Mouse (Mus musculus): Measurements from ENCODE around the gene Gm10518.

The Gm10518 gene

DNA sequence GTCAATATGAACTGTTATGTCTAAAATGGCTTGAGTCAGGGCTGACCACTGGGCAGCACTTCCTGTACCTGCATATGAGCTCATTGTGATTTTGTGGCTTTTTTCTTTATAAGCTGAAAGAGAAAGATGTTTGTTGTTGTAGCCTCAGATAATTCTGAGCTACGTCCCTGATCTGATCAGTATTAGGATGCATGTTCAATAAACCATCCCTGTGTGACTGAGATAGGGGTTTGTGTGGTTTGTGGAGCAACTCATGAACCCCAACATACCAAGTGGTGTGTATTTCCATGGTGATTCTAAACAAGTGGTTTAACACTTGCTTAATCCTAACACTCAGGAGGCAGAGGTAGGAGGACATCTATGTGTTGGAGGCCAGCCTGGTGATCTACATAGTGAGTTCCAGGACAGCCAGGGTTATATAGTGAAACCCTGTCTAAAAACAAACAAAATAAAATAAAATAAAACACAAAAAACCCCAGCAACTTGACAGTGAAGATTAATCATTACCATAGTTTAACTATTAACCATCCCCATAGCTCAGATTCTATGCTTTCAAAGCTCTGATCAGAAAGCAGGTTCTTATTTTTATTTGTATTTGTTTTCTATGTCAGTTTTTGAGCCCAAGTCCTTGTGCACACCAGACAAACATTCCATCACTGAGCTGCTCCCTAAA, 32.7 kb downstream of the Gm10518 start:
- DNase-seq: no peak

DNA sequence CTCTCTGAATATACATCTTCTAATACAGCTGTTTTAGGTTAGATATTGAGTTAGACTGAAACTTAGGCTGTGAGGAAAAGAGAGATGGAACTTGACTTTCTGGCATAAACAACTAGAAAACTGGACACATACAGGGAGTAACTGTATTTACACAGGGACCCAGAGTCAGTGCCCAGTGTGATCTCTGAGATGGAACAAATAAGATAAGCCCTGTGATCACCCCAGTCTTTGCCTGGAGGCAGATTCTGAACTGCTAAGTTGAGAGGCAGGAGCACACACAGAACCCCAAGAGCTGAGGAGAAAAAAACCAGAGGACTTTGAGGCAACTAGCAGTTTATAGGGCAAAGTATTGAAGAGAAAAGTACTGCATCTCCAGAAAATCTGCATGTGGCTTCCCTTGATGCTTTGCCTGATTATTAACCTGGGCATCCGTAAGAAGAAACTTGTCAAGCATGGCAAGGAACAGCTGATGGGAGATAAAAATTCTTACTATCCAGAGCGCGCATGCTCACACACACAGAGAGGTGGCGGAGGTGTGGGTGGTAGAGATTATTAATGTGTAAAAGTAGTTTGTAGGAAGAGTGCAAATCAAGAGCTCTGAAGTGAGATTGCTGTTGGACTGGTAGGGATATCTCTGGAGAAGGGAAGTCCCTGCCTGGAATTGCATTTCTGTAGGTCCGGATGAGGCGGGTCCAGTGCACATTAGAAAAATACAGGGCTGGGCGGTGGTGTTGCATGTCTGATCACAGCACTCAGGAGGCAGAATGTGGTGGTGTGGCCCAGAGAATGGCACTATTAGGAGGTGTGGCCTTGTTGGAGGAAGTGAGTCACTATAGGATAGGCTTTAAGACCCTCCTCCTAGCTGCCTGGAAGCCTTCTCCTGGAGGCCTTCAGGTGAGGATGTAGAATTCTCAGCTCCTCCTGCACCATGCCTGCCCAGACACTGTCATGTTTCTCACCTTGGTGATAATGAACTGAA, 33.5 kb downstream of the Gm10518 start:
- no peak for DNase-seq

DNA sequence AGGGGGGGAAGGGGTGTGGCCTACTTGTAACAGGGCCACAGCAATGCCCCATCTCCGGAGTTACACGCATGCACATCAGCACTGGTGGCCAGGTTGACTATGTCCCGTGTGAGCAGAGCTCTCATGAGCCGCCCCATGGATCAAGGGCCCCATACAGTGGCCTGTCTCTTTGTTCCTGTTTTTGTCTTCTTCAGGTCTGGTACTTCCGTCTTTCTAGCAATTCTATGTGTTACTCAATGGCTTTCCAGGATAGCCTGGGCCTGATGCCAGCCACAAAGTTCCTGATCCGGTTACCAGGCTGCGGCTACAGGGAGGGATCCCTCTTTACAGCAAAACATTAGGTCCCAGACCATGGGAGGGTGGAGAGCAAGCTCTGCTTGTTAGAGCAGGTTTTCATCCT, 39.4 kb downstream of the Gm10518 start:
- DNase-seq: peak in 1 of 2 experiments; percentile 26

DNA sequence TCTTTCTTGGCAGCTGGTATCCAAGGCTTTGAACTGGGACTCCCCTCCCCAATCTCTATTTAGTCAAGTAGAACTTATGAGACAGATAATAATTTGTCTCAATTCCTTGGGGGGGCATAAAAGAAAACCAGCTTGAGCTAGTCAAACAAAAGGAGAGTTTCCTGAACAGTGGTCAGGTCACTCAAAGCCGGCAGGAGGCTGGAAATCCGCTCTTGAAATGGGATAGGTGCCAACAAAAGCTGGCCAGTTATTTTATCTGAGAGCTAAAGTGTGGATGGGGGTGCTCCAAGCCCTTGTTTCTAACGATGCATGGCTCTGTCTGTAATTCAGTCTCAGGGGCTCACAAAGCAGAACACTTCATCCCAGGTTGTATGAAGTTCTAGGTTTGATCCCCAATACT, 40.8 kb downstream of the Gm10518 start:
- no peak for DNase-seq

DNA sequence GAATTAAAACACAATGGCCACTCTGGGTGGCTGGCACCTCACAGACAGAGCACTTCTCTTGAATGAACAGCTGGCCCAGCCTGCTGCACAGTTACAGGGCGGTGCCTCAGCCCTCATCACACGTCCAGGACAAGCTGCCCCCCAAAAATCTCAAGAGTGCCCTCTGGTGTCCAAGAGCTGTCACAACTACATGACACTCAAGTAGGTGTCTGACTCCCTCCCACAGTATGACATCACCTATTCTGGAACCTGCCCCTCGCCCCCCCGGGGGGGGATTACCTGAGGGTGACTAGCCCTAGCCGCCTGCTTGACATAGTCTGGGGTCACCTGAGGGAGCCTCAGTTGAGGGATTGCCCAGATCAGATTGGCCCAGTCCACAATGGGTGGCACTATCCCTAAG, 41.7 kb downstream of the Gm10518 start:
- peak; percentile 74 to 79 for DNase-seq

DNA sequence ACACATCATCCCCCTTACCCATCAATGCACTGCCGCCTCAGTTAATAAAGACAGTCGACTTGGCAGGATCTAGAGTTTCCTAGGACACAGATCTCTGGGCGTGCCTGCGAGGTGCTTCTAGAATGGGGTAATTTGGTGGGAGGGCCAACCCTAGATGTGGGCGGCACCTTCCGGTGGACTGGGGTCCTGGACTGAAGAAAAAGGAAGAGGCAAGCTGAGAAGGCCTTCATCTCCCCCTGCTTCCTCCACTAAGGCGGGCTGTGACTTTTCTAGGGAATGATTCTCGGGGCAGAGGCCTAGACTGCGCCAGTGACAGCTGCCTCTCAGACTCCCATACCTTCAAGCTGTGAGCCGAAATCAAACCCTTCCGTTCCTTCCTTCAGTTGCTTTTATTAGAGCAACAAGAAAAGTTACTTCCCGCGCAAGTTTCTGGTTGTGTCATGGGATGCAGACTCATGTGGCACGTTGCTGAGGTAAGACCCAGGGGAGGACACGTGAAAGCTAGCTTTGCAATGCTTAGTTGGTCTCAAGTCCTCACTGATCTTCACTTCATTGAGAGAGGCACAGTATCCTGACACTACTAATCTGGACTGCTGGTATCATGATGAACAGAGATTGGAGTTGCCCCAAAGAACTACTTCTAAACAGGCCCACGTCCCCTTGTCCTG, 42.8 kb downstream of the Gm10518 start:
- DNase-seq: no peak

DNA sequence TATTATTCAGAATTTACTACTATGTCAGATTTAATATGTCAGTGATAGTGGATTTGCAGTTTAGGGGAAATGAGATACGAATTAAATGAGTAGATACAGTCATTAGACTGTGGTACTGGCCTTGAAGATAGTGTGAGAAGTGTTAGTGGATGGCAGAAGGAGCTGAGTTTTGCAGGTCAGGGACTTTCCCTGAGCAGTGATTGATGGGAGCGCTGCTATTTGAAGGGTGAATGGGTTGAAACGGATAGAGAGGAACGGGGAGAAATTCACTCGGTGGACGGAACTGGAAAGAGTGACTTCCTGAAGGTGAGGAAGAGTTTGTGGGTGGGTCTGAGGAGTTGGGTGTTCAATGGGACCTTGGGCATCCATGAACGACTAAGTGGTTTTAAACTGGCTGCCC, 44.0 kb downstream of the Gm10518 start:
- no peak for DNase-seq

DNA sequence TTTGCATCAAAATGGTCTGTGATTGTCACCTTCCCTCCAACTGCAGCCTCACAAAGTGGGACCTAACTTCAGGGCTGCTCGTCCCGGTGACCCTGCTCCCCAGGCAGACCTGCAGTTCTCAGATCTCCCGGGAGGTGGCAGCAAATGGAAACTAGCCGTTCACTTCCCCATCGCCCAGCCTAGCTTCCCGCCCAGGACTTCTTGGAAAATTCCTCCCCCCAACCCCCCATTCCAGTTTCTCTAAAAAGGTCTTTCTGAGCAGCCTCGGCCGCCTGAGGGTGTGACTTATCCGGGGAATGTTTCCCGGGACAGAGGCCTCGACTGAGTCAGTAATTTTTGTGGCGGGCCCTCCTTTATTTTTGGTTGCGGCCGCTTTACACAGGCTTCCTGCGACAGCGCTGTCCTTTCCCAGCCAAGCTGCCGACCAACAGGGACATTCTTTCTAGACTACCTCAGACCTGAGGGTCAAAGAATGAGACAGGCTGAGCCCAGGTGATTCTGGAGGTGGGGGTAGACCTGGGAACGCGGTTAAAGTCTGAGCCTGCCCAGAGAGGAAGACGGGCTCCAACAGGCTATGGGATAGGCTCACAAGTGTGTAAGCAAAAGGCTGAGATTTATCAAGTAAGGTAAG, 44.7 kb downstream of the Gm10518 start:
- DNase-seq: peak; percentile 94 to 96

DNA sequence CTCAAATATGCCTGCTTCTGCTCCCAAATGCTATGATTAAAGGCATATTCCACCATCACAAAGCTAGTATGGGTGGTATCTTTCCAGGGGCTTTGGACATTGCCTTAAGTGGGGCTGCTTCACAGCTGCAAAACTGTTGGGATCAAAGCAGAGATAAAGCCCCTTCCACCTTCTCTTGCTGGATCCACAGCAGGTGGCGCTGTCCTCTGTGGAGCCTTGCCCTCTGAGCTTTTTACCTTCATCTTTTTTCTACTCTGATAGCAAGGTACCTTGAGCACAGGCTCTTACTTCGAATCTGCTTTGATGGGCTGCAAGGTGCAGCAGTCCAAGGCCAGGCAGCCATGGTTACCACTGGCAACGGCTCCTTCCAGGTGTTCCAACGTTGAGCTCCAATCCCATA, 50.2 kb downstream of the Gm10518 start:
- peak; percentile 40 to 48 for DNase-seq

Measured in cerebellum, postnatal 10 days (tissue).